Mouse (Mus musculus) layer of hippocampus, adult 9-10 months (tissue): ENCODE measurements around the gene Cers6.

Experiments
- DNase-seq: peaks from one replicate; pipeline ENCODE4 v3.0.0; 2022; ENCODE audit warnings: low spot score

The Cers6 gene

GRCm38 (mm10) chr2:68917524-68917923, 56.3 kb downstream of the Cers6 start:
- DNase-seq, result no peak

- no peak for DNase-seq
Measured at GRCm38 (mm10) chr2:68924344-68924743, 63.1 kb downstream of the Cers6 start.

GRCm38 (mm10) chr2:68925542-68925941, 64.3 kb downstream of the Cers6 start:
- no peak for DNase-seq

DNA sequence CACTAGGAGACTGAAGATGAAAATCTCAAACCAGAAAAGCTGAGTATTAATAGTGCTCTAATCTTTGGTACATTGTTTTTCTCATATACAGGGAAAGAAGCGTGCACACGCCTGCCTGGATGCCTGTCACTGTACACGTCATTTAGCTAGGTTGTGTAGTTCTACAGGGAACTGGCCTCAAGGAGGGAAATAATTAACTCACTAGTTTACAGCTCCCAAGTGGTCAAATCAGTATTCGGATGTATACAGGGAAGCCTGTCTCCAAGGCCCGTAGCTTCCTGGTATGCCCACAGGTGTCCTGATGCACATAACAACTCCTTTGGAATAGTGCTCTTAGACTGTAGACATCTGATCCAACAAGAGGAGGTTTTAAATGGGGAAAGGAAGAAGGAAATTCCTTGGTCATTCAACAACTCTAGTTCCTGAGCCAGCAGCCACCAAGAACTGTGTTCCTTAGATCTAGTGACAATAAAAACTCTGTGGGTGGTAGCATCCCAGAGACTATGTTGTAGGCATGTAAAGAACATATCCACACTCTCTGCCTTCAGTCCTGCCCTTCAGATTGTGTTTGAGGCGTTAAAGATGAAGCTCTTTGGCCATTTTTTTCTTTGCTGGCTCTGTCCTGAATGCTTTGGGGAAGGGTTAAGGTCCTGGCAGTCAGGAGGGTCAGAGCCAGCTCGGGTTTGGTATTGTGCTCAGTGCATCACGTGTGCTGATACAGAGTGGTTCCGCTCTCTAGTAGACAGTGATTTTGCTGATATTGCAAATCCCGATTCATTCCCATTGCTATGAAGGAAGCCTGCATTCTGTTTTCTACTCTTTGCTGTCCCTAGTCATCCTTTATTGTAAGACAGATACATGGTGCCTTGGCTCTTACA, 65.9 kb downstream of the Cers6 start:
- no peak for DNase-seq

DNA sequence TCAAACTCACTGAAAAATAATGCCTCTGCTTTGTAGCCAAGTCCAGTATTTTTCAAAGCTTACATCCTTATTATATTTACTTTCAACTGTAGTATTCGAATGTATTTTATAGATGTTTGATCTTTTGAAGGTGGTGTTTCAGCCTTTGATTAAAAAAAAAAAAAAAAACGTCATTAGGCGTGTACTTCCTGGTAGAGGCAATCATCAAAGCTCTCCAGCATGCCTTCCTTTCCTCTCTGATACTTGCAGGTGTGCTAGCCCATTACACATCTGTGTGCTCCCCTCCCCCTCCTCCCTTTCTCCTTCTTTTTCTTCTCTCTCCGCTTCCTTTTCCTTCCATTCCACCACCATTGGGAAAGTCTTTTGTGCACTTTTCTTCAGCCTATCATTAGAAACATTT, 71.0 kb downstream of the Cers6 start:
- DNase-seq, result no peak

DNA sequence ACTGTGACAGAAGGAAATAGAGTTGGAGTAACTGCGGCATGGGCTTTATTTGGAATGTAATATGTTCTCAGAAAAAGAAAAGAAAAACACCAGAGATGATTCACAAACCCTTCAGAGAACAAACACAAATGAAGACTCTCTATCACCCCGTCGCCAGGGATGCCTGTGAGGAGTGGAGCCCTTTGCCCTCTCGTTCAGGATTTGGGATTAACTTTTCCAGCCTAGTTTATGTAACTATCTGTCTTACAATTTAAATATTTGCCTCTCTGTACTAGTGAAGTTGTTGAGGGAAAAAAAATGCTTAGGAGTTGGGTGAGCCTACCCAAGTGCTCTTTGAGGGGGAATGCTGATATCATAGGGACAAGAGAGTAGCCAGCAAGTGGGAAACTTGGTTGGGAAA, 71.4 kb downstream of the Cers6 start:
- DNase-seq, result no peak

DNA sequence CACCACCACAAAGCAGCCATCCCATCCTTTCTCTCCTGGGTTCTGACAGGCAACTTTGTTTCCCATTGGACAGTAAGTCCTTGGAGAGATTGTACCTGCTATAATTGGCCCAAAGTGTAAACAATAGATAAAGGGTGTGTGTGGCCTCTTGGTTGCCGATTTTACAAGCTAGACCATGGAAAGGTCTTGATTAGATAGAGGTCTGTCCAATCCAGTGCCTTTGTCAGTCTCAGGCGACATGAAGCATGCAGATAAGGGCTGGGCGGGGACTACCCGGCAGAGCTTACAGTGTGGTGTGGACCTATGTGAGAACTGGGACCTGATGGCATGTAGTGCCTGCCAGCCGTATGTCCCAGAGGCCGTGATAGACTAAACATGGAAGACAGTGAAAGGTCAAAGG, 73.4 kb downstream of the Cers6 start:
- no peak for DNase-seq

GRCm38 (mm10) chr2:68935721-68936294, 74.6 kb downstream of the Cers6 start:
- no peak for DNase-seq

DNA sequence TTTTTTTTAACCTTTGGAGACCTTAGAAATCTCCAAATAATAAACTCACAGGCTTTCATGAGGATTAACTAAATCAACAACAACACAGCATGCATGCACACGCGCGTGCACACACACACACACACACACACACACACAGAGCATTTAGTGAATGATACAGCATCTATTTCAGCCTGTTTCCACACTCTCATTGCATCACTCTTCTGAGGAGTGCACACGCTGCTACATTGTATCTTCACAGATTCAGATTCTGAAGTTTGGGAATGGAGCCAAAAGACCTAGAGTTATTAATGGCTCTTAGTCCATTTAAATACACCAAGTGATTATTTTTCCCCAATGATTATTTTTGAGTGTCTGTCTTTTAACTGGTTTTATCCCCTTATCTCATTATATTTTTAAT, 75.5 kb downstream of the Cers6 start:
- no peak for DNase-seq

GRCm38 (mm10) chr2:68937833-68938232, 76.6 kb downstream of the Cers6 start:
- no peak for DNase-seq

DNA sequence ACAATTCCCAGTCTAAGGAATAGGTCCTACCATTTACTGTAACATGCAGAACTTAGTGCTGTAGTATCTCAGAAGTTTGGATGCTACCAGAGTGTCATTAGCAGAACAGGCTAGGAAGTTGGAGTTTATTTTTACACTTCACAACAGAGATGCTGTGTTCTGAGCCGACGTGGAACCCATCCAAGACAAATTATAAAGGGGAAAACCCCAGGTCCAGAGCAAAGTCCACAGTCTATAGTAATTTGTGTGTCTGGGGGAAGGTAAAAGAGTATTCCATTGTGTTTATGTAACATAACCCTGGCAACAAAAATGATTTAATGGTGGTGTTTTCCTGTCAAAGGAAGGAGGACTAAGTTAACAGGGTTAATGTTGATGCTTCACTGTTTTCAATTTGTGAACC, 83.7 kb downstream of the Cers6 start:
- DNase-seq, result no peak

DNA sequence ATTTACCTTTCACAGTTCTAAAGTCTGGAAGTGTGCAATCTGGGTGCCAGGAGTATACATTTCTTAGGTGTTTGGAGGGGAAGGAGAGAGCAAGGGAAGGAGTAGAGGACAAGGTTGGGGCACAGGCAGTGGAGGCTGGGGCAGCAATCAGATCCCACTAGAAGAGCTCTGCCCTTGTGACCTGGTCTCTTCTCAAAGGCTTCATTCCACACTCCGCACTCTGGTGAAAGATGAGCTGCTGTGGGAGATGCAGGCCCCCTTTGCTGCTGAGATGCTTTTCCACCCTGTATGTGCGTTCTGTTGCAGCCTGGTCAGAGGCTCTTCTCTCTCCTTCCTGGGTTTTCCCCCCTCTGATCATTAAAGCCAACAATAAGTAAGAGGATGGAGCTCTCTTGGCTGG, 84.7 kb downstream of the Cers6 start:
- DNase-seq, result no peak

DNA sequence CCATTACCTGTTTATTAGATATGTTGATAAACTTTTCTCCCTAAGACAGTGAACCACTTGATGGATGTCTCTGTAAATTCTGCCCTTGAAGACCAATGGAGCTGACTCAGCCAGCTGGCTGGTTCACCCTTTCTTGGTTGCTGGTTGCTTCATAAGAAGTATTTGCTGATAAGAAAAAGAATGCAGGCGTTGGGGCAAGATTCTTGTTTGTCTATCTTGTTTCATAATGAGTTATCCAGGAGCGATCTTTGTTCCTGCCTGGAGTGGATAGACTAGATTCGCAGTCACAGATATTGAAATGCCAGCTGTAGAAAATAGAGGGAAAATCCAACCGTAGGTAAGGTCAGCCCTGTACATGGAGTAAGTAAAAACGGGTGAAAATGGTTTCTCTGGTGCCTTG, 85.6 kb downstream of the Cers6 start:
- no peak for DNase-seq

DNA sequence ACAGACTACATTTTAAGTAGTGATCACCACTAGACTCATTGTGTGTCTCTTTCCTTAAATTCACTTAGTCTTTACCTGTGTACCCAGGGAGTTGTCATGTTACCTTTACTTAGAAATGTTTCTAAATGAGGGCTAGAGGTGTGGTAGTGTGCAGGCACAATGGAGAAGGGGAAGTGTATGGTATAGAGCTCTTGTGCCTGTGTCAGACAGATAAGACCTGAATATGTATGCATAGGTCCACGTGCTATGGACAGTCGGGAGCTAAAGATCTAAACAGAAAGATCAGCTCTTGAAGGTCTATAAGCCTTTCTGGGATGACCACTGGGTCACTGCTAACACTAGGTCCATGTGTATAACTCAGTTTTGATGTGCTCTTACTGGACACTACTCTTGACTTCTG, 87.9 kb downstream of the Cers6 start:
- no peak for DNase-seq

GRCm38 (mm10) chr2:68949728-68950127, 88.5 kb downstream of the Cers6 start:
- no peak for DNase-seq

DNA sequence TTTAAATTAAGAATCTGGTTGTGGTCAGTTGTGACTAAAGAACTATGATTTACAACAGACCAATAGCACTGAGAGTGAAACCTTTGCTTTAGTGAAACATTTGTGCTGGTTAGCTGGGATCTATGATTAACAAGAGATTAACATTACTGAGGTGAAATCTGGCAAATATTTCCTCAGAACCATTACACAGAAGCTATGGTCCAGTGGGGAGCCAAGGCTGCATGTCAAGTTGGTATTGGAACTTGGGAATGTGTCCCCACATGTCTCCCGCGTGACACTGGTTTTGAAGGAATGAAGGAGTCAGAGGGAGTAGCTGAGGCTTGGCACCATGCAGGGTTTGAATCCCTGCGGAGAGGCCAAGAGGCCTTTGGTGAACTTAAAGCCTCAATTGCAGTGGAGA, 90.5 kb downstream of the Cers6 start:
- DNase-seq, result no peak

GRCm38 (mm10) chr2:68953688-68954087, 92.4 kb downstream of the Cers6 start:
- DNase-seq, result no peak

- DNase-seq, result no peak
Measured at GRCm38 (mm10) chr2:68955496-68955895, 94.3 kb downstream of the Cers6 start.

DNA sequence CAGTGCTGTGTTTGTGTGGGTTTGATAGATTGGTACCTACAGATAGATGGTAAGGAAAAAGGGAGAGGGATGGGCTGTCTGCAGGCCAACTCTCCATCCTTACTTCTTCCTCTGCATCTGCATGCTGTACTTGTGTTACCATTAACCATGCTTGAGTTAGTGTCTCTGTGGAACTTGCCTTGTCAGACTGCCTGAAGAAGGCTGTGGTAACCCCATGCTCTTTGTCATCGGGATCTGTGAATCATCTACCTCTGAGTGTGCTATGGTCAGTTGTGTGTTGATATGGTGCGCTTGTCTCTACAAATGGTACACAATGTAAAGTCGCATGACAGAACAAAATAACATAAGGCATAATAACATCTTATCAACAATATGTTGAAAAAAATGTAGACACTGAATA, 94.9 kb downstream of the Cers6 start:
- DNase-seq, result no peak

GRCm38 (mm10) chr2:68957831-68958230, 96.6 kb downstream of the Cers6 start:
- DNase-seq, result no peak

GRCm38 (mm10) chr2:68959573-68959972, 98.3 kb downstream of the Cers6 start:
- DNase-seq, result no peak

- no peak for DNase-seq
Measured at GRCm38 (mm10) chr2:68960060-68960459, 98.8 kb downstream of the Cers6 start.

- DNase-seq, result no peak
Measured at GRCm38 (mm10) chr2:68960620-68961019, 99.4 kb downstream of the Cers6 start.

GRCm38 (mm10) chr2:68966360-68966759, 105.1 kb downstream of the Cers6 start:
- no peak for DNase-seq
